Mouse (Mus musculus): ENCODE results near the gene Pcbd2. TPM values are rescaled to one million over a fixed set of nuclear protein-coding genes. Genes with fewer than 3 reads are reported as not detected.

Pcbd2 gene
- total and polyA plus RNA-seq, 3 experiments: 32.0 to 69.4 TPM; not detected in 1

- no peaks in the 10 kb centered on the region for H3K79me2 ChIP-seq (ENCODE audit: control insufficient read depth, insufficient read depth, low read length, poor library complexity)
- no peak overlapping the region for H3K27ac ChIP-seq (ENCODE audit: control insufficient read depth, low read depth, low read length)
These were observed 83.8 kb downstream of the Pcbd2 start for GRCm38 (mm10) chr13:55810947-55811346.

GRCm38 (mm10) chr13:55813490-55814016 is 86.4 kb downstream of the Pcbd2 start:
- Histone ChIP-seq H3K9ac (ENCODE audit: control insufficient read depth, low read depth, low read length, poor library complexity, severe bottlenecking) (no peak overlapping the region), H3K4me3 (ENCODE audit: control insufficient read depth in 1 of 2, insufficient read depth in 1 of 2, low read depth in 2 of 2, low read length in 2 of 2) (no peak overlapping the region), H3K27me3 (ENCODE audit: control insufficient read depth in 1 of 2, insufficient read depth in 2 of 2, low read length in 2 of 2) (no peaks in the 10 kb centered on the region), H3K27ac (ENCODE audit: control insufficient read depth, low read depth, low read length) (no peak overlapping the region), H3K79me2 (ENCODE audit: control insufficient read depth, insufficient read depth, low read length, poor library complexity) (no peaks in the 10 kb centered on the region), H3K9me3 (replicated peaks; ENCODE audit: insufficient read depth, low read length) (no peaks in the 10 kb centered on the region), H3K36me3 (ENCODE audit: control insufficient read depth in 1 of 2, insufficient read depth in 2 of 2, low read length in 2 of 2) (no peaks in the 10 kb centered on the region), H3K4me1 (ENCODE audit: control insufficient read depth in 1 of 2, insufficient read depth in 2 of 2, low read length in 2 of 2) (no peaks in the 10 kb centered on the region)
- no peak for DNase-seq (ENCODE audit: low read depth, low spot score)
- TF ChIP-seq ZKSCAN1 (IDR thresholded peaks at IDR 0.05; ENCODE audit: low read depth, low read length): no peak
- TF ChIP-seq MEF2A (IDR thresholded peaks at IDR 0.05; ENCODE audit: extremely low read depth, insufficient replicate concordance, low read depth, low read length, poor library complexity, severe bottlenecking): no peak
- no peak for TF ChIP-seq RAD21 (IDR thresholded peaks at IDR 0.05; ENCODE audit: low read depth, low read length)
- TF ChIP-seq TBP (IDR thresholded peaks at IDR 0.05; ENCODE audit: low read depth, low read length): no peak
- TF ChIP-seq SIN3A (IDR thresholded peaks at IDR 0.05; ENCODE audit: low read length): no peak
- no peak for TF ChIP-seq TAL1 (IDR thresholded peaks at IDR 0.05; ENCODE audit: low read length)
- TF ChIP-seq POLR2AphosphoS2 (IDR thresholded peaks at IDR 0.05; ENCODE audit: low read length): no peak
- no peak for TF ChIP-seq MAZ (IDR thresholded peaks at IDR 0.05; ENCODE audit: low read depth, low read length)
- TF ChIP-seq GABPA (IDR thresholded peaks at IDR 0.05; ENCODE audit: low read depth, low read length): no peak
- no peak for TF ChIP-seq NELFE (IDR thresholded peaks at IDR 0.05; ENCODE audit: low read depth, low read length)

More at GRCm38 (mm10) chr13:55810947-55811346, 83.8 kb downstream of the Pcbd2 start:
- Histone ChIP-seq H3K4me3 (ENCODE audit: control insufficient read depth in 1 of 2, insufficient read depth in 1 of 2, low read depth in 2 of 2, low read length in 2 of 2) (no peak overlapping the region), H3K9ac (ENCODE audit: control insufficient read depth, low read depth, low read length, poor library complexity, severe bottlenecking) (no peak overlapping the region), H3K9me3 (replicated peaks; ENCODE audit: insufficient read depth, low read length) (no peaks in the 10 kb centered on the region), H3K36me3 (ENCODE audit: control insufficient read depth in 1 of 2, insufficient read depth in 2 of 2, low read length in 2 of 2) (no peaks in the 10 kb centered on the region), H3K4me1 (ENCODE audit: control insufficient read depth in 1 of 2, insufficient read depth in 2 of 2, low read length in 2 of 2) (no peaks in the 10 kb centered on the region), H3K27me3 (ENCODE audit: control insufficient read depth in 1 of 2, insufficient read depth in 2 of 2, low read length in 2 of 2) (no peaks in the 10 kb centered on the region)
- no peak for DNase-seq (ENCODE audit: low read depth, low spot score)
- no peak for TF ChIP-seq JUND (IDR thresholded peaks at IDR 0.05; ENCODE audit: low read depth, low read length)
- no peak for TF ChIP-seq GABPA (IDR thresholded peaks at IDR 0.05; ENCODE audit: low read depth, low read length)

- Histone ChIP-seq H3K9me3 (replicated peaks; ENCODE audit: insufficient read depth, low read length) (no peaks in the 10 kb centered on the region), H3K4me3 (ENCODE audit: control insufficient read depth in 1 of 2, insufficient read depth in 1 of 2, low read depth in 2 of 2, low read length in 2 of 2) (no peak overlapping the region), H3K79me2 (ENCODE audit: control insufficient read depth, insufficient read depth, low read length, poor library complexity) (no peaks in the 10 kb centered on the region), H3K4me1 (ENCODE audit: control insufficient read depth in 1 of 2, insufficient read depth in 2 of 2, low read length in 2 of 2) (no peaks in the 10 kb centered on the region), H3K27ac (ENCODE audit: control insufficient read depth, low read depth, low read length) (no peak overlapping the region), H3K36me3 (ENCODE audit: control insufficient read depth in 1 of 2, insufficient read depth in 2 of 2, low read length in 2 of 2) (no peaks in the 10 kb centered on the region), H3K9ac (ENCODE audit: control insufficient read depth, low read depth, low read length, poor library complexity, severe bottlenecking) (no peak overlapping the region), H3K27me3 (ENCODE audit: control insufficient read depth in 1 of 2, insufficient read depth in 2 of 2, low read length in 2 of 2) (no peaks in the 10 kb centered on the region)
- DNase-seq (ENCODE audit: low read depth, low spot score): no peak
- TF ChIP-seq MAX (IDR thresholded peaks at IDR 0.05; ENCODE audit: low read length) (no peak), ZMIZ1 (IDR thresholded peaks at IDR 0.05; ENCODE audit: low read depth, low read length) (no peak), UBTF (IDR thresholded peaks at IDR 0.05; ENCODE audit: borderline replicate concordance, insufficient read depth, low read depth, low read length) (no peak), ELF1 (IDR thresholded peaks at IDR 0.05; ENCODE audit: low read depth, low read length) (no peak), GABPA (IDR thresholded peaks at IDR 0.05; ENCODE audit: low read depth, low read length) (no peak), RCOR1 (IDR thresholded peaks at IDR 0.05; ENCODE audit: low read depth, low read length) (no peak), MAZ (IDR thresholded peaks at IDR 0.05; ENCODE audit: low read depth, low read length) (no peak), TAL1 (IDR thresholded peaks at IDR 0.05; ENCODE audit: low read length) (no peak), MEF2A (IDR thresholded peaks at IDR 0.05; ENCODE audit: extremely low read depth, insufficient replicate concordance, low read depth, low read length, poor library complexity, severe bottlenecking) (no peak)
These were observed 87.7 kb downstream of the Pcbd2 start for GRCm38 (mm10) chr13:55814834-55815233.

Data from MEL (cell line).